Mouse (Mus musculus): Measurements from ENCODE around the gene Cpn2. TPM values are rescaled to one million over a fixed set of nuclear protein-coding genes. Genes with fewer than 3 reads are reported as not detected.
A peak's percentile ranks its signal among the peaks of the same experiment; 100 is the strongest.

The Cpn2 gene
- polyA plus RNA-seq, 1 experiment from 2014 or later: not detected

DNA sequence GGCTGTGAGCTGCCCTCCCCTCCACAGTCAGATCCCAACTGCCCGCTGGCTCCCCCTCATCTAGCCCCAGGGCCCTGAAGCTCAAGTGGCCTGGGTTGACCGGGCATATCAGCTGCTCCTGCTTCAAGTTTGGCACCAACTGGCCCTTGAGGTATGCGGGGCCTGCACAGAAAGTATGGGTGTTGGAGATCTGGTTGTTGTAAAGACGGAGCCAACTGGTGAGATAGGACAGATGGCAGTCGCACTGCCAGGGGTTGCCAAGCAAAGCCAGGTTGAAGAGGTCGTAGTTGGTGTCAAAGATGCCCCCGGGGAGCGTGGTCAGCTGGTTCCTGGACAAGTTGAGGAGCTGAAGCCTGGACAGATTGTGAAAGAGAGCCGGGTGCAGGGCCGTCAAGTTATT lies 7.9 kb downstream of the Cpn2 start:
- WGBS: 78% methylated on average over 10 of the region's 10 CpGs
- Histone ChIP-seq H3K27me3 (no peaks in the 10 kb centered on the region), H3K4me3 (no peak overlapping the region), H3K9me3 (no peaks in the 10 kb centered on the region), H3K36me3 (no peaks in the 10 kb centered on the region), H3K9ac (no peak overlapping the region), H3K4me1 (0 out of 2 replicates have a peak, but pooled peaks cover 4% of the 10 kb centered on the region), H3K27ac (no peak overlapping the region), H3K4me2 (no peak overlapping the region)
- ATAC-seq (ENCODE audit: insufficient number of reproducible peaks, insufficient read depth, low FRiP score, low TSS enrichment, low read depth): no peak

DNA sequence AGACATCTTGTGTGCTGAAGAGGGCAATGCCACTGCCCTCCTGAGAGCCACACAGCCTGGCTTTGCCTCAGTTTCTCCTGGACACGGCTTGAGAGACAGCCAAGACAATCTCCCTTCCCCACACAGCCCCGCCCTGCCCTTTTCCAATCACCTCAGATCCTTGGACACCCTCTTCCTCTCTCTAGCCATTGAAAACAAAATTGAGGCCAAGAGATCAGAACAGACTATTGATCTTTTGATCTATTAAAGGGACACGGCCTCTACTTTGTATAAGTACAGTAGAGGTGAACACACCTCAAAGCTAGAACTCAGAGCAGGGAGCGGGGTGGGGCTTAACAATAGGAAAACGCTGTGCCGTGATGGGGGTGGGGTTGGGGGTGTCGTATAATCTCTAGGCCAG lies 8.9 kb downstream of the Cpn2 start:
- H3K27me3 ChIP-seq: no peaks in the 10 kb centered on the region
- no peak for ATAC-seq (ENCODE audit: insufficient number of reproducible peaks, insufficient read depth, low FRiP score, low TSS enrichment, low read depth)
- no peak overlapping the region for H3K9ac ChIP-seq
- no peaks in the 10 kb centered on the region for H3K36me3 ChIP-seq
- 0 out of 2 replicates have a peak, but pooled peaks cover 4% of the 10 kb centered on the region for H3K4me1 ChIP-seq
- no peak overlapping the region for H3K4me2 ChIP-seq
- no peak overlapping the region for H3K27ac ChIP-seq
- H3K4me3 ChIP-seq: no peak overlapping the region
- WGBS: 91% methylated on average over 7 of the region's 7 CpGs
- H3K9me3 ChIP-seq: no peaks in the 10 kb centered on the region

DNA sequence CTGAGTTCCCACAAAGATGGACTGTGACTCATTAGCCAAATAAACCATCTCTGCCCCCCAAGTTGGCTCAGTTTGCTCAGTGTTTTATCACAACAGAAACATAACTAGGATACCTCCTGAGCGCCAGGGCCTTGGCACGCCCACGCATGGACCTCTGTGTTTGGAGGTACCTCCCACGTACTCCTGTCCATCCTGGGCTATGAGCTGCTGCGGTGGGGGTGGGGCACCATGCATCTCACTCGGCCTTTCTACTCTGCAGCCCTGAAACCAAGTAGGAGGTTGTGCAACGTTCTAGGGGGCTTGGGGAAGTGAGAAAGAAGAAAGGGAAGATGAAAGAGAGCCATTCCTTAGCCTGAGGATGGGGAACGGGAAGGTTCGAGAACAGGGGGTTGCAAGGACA lies 9.6 kb downstream of the Cpn2 start:
- Histone ChIP-seq H3K4me2 (no peak overlapping the region), H3K27me3 (no peaks in the 10 kb centered on the region), H3K4me1 (0 out of 2 replicates have a peak, but pooled peaks cover 4% of the 10 kb centered on the region), H3K36me3 (no peaks in the 10 kb centered on the region), H3K4me3 (no peak overlapping the region), H3K9me3 (no peaks in the 10 kb centered on the region), H3K9ac (no peak overlapping the region), H3K27ac (no peak overlapping the region)
- ATAC-seq (ENCODE audit: insufficient number of reproducible peaks, insufficient read depth, low FRiP score, low TSS enrichment, low read depth): no peak
- 84% methylated on average over 9 of the region's 9 CpGs for WGBS

DNA sequence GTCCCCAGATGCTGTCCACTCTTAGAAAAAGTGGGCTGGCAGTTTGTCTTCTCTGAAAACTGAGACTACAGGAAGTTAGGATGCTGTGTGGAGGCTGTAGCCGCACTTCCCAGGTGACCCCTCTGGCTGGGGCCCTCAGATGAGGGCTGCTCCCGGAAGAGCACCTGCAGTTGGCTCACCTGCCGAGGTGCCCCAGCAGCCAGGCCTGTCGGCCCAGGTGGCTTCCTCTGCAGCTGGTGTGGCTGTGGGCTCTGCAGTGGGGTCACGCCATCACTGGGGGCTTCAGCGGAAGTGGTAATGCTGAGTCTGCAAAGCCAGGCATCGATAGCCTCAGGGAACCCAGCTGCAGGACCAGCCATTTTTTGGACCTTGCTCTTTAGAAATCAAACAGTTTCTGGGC lies 12.2 kb downstream of the Cpn2 start:
- no peak overlapping the region for H3K27ac ChIP-seq
- no peaks in the 10 kb centered on the region for H3K36me3 ChIP-seq
- no peak overlapping the region for H3K9ac ChIP-seq
- no peak for ATAC-seq (ENCODE audit: insufficient number of reproducible peaks, insufficient read depth, low FRiP score, low TSS enrichment, low read depth)
- H3K9me3 ChIP-seq: no peaks in the 10 kb centered on the region
- peaks cover 7% of the 10 kb centered on the region for H3K27me3 ChIP-seq
- WGBS: 57% methylated on average over 7 of the region's 7 CpGs
- H3K4me3 ChIP-seq: no peak overlapping the region
- H3K4me2 ChIP-seq: no peak overlapping the region
- peaks cover 10% of the 10 kb centered on the region for H3K4me1 ChIP-seq

DNA sequence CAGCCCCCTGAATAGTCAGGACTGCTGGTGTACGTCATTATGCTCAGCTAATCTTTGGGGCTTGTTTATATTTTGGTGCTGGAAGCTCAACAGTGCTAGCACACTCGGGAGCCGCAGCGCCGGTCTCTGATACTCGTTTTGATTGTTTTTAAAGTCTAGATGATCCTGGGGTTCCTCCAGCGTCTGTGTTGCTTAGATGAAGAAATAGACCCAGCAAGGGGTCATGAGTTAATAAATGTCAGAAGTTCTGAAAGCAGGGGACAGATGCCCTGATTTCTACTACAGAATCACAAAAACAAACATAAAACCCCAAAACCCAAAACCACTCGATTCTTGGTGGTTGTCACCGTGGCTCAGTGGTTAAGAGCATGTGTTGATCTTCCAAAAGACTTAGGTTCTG lies 13.4 kb downstream of the Cpn2 start:
- Histone ChIP-seq H3K4me3 (no peak overlapping the region), H3K4me2 (no peak overlapping the region), H3K27me3 (peaks cover 13% of the 10 kb centered on the region), H3K9me3 (no peaks in the 10 kb centered on the region), H3K27ac (no peak overlapping the region), H3K36me3 (no peaks in the 10 kb centered on the region), H3K9ac (no peak overlapping the region), H3K4me1 (peaks cover 10% of the 10 kb centered on the region)
- WGBS: 76% methylated on average over 9 of the region's 9 CpGs
- no peak for ATAC-seq (ENCODE audit: insufficient number of reproducible peaks, insufficient read depth, low FRiP score, low TSS enrichment, low read depth)

DNA sequence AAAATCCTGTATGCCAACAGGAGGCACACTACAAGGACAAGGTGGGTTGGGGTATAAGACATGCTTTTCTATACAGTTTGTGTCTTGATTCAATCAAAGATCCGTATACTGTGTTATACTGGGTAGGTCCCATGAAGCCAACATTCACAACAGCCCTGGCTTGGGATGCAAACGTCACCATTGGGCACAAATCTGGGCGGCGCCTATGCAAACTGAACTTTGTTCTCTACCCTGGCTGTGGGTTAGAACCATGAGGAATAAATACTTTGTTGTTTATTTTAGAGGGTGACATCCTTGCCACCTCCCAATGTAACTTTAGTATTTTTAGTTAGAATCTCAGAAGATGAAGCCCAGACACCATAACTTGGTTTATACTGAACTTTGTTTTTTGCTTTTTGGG lies 13.9 kb downstream of the Cpn2 start:
- 90% methylated on average over 4 of the region's 4 CpGs for WGBS
- Histone ChIP-seq H3K27ac (no peak overlapping the region), H3K4me1 (peaks cover 12% of the 10 kb centered on the region), H3K9ac (no peak overlapping the region), H3K9me3 (no peaks in the 10 kb centered on the region), H3K4me3 (no peak overlapping the region), H3K27me3 (peaks cover 13% of the 10 kb centered on the region), H3K4me2 (no peak overlapping the region), H3K36me3 (no peaks in the 10 kb centered on the region)
- ATAC-seq (ENCODE audit: insufficient number of reproducible peaks, insufficient read depth, low FRiP score, low TSS enrichment, low read depth): no peak

DNA sequence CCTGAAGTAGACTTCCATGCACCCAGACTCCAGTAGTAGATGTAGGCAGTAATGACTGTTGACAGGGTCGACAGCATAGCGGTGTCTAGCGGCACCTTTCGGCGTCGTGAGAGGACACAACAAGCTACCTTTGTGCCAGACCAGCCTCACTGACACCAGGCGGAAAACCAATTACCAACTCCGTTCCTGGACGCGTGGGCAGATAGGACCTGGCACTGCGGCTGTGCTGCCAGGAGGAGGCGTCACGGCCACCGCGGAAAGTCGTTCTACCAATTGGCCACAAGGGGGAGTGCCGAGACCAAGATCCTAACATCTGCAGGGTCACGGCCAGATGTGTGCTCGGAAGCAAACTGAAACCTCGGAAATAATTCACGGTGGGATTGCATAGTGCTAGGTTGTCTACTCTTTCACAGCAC lies 15.3 kb downstream of the Cpn2 start:
- Histone ChIP-seq H3K4me2 (peak overlapping the region; percentile 56), H3K9ac (peak overlapping the region; percentile 28; the same call in 1 of the 2 replicates), H3K4me1 (peaks cover 15% of the 10 kb centered on the region), H3K27me3 (peaks cover 13% of the 10 kb centered on the region), H3K36me3 (no peaks in the 10 kb centered on the region), H3K4me3 (peak overlapping the region; percentile 30), H3K27ac (no peak overlapping the region), H3K9me3 (no peaks in the 10 kb centered on the region)
- WGBS: under 1% methylated on average over 21 of the region's 21 CpGs
- ATAC-seq (ENCODE audit: insufficient number of reproducible peaks, insufficient read depth, low FRiP score, low TSS enrichment, low read depth): peak; percentile 81

DNA sequence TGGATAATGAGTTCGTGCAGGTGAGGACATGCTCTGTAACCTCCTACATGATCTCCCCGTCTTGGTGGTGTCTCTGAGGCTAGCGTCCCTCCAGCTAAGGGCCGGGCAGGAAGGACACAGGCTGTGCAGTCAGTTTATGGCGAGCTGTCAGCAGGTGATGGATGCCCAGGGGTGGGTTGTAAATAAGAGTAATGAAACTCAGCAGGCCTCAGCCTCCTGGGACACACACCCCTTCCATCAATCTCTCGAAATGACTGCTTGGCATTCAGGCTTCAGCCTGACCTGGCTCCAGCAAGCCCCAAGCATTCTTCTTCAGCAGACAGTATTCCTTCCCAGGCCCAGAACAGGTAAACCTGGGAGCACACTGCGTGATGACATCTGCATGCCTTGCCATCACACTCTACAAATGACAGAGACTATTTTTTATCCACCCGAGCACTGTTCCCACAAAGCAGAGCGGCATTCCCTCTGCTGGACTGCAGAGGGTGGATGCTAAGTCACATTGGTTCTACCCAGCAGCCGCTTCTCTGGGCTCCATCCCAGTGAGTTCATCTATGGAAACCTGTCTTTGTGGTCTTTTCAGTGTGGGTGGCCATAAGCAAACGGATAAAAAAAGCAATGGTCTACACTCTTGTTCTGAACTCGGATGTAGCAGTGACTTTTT lies 23.1 kb downstream of the Cpn2 start:
- Histone ChIP-seq H3K36me3 (no peaks in the 10 kb centered on the region), H3K27me3 (peaks cover 2% of the 10 kb centered on the region), H3K4me1 (peaks cover 18% of the 10 kb centered on the region), H3K9me3 (no peaks in the 10 kb centered on the region), H3K27ac (no peak overlapping the region), H3K4me3 (no peak overlapping the region), H3K9ac (no peak overlapping the region), H3K4me2 (no peak overlapping the region)
- ATAC-seq (ENCODE audit: insufficient number of reproducible peaks, insufficient read depth, low FRiP score, low TSS enrichment, low read depth): no peak
- 79% methylated on average over 12 of the region's 12 CpGs for WGBS

DNA sequence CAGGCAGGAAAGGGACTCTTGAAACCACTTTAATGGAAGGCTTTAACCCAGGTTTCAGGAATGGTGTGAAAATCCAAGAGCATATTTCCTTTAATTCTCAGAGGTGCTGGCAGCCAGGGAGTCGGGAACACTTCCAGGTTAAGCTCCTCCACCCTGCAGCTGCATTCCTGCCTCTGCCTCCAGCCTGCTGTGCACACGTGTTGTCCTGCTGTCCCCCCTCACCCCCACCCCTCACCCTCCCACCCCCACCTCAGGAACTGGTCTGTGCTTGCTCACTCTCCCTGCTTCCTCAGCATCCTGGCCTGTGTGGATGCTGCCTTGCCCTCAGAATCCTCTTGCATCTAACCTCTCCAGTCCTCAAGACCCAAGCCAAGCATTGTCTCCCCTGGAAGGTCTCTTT lies 25.7 kb downstream of the Cpn2 start:
- no peaks in the 10 kb centered on the region for H3K9me3 ChIP-seq
- H3K27me3 ChIP-seq: peaks cover 13% of the 10 kb centered on the region
- no peak overlapping the region for H3K4me3 ChIP-seq
- H3K9ac ChIP-seq: no peak overlapping the region
- no peaks in the 10 kb centered on the region for H3K36me3 ChIP-seq
- no peak overlapping the region for H3K4me2 ChIP-seq
- no peak for ATAC-seq (ENCODE audit: insufficient number of reproducible peaks, insufficient read depth, low FRiP score, low TSS enrichment, low read depth)
- peaks cover 19% of the 10 kb centered on the region for H3K4me1 ChIP-seq
- 19% methylated on average over 2 of the region's 2 CpGs for WGBS
- H3K27ac ChIP-seq: no peak overlapping the region

DNA sequence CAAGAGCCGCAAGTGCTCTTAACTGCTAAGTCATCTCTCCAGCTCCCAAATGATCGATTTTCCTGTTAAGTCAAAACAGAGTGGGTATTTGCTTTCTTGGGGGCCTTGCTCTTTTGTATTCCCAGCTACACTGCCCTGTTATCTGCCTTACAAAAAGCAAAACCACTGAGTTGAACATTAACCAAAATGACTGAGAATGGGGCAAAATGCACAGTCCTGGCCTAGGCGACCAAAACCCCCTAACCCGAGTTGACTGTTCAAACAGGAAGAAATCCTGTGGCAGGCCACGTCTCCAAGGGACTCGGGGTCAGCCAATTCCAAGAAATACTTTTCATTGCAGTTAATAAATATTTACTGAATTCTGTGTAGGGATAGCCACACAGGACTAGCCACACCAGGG lies 28.5 kb downstream of the Cpn2 start:
- peaks cover 44% of the 10 kb centered on the region for H3K4me1 ChIP-seq
- no peaks in the 10 kb centered on the region for H3K36me3 ChIP-seq
- WGBS: 75% methylated on average over 6 of the region's 6 CpGs
- no peak overlapping the region for H3K27ac ChIP-seq
- no peak overlapping the region for H3K4me2 ChIP-seq
- H3K9me3 ChIP-seq: no peaks in the 10 kb centered on the region
- ATAC-seq (ENCODE audit: insufficient number of reproducible peaks, insufficient read depth, low FRiP score, low TSS enrichment, low read depth): no peak
- H3K9ac ChIP-seq: no peak overlapping the region
- H3K4me3 ChIP-seq: no peak overlapping the region
- H3K27me3 ChIP-seq: peaks cover 13% of the 10 kb centered on the region

DNA sequence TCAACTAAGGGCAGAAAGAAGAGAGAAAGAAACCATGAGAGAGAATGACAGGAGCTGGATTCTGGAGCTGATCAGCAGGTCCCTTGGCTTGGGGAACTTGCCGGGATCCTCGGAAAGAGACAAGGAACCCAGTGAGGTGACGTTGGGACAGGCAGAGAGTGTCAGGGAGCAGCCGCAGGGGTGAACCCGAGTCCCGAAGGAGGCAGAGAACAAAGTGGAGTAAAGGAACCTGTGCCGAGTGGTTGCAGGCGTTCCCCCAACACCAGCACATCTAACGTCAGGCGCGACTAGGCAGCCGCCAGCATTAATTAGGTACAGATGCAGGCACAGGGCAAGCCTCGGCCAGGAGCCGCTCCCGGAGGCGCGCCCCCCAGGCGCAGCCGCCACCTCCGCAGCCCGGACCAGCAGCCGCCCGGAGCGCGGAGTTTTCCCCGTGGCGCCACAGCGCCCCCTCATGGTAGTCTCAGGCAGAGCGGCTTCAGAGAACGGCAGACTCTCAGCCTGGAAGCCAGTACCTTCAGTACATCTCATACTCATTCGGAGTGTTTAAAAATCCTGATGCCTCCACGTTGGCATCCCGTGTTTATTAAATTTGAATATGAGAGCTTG lies 31.1 kb downstream of the Cpn2 start:
- Histone ChIP-seq H3K9ac (0 out of 2 replicates have a peak overlapping the region, but pooled peaks have one; percentile 17), H3K27ac (peak overlapping the region; percentile 81), H3K36me3 (no peaks in the 10 kb centered on the region), H3K4me1 (peaks cover 54% of the 10 kb centered on the region), H3K4me2 (peak overlapping the region; percentile 57), H3K4me3 (peak overlapping the region; percentile 29), H3K9me3 (no peaks in the 10 kb centered on the region), H3K27me3 (peaks cover 16% of the 10 kb centered on the region)
- ATAC-seq (ENCODE audit: insufficient number of reproducible peaks, insufficient read depth, low FRiP score, low TSS enrichment, low read depth): peak; percentile 83
- WGBS: 1% methylated on average over 33 of the region's 33 CpGs

DNA sequence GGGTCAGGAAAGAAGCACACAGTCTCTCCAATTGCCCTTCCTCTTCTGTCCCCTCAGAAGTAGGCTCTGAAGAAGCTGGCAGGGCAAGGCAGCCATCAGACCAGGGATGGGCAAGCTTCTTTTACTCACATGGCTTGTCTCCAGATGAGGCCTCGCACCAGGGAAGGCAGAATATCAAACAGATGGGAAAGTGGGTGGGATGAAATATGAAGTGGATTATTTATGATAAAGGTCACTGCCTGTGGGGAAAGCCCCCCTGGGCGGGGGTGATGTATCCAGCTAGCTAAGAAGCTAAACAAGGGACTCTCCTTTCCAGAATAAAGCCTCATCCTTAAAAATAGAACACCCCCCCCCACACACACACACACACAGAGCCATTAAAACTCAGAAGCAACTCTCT lies 31.7 kb downstream of the Cpn2 start:
- H3K36me3 ChIP-seq: no peaks in the 10 kb centered on the region
- WGBS: 12% methylated on average over 2 of the region's 2 CpGs
- no peak for ATAC-seq (ENCODE audit: insufficient number of reproducible peaks, insufficient read depth, low FRiP score, low TSS enrichment, low read depth)
- no peak overlapping the region for H3K4me3 ChIP-seq
- no peaks in the 10 kb centered on the region for H3K9me3 ChIP-seq
- H3K4me1 ChIP-seq: peaks cover 54% of the 10 kb centered on the region
- peaks cover 16% of the 10 kb centered on the region for H3K27me3 ChIP-seq
- H3K27ac ChIP-seq: peak overlapping the region; percentile 81
- H3K9ac ChIP-seq: 0 out of 2 replicates have a peak overlapping the region, but pooled peaks have one; percentile 17
- peak overlapping the region; percentile 57 for H3K4me2 ChIP-seq
